Mouse (Mus musculus): ENCODE measurements at regions not wholly inside any gene's neighbourhood (a gene's known extent, or its start where the extent isn't known, plus 50 kb on each side); places are given as distances from the start of the nearest gene placed in this dataset.
"Not testable (repeated sequence)": the region's sequence is repeated elsewhere in the genome, so short reads cannot be mapped to it uniquely, and the experiment has no call there.

- DNase-seq (ENCODE audit: low spot score in 2 of 2), result not testable (repeated sequence)
These were observed 534.7 kb upstream of the Olfr1507 start for GRCm38 (mm10) chr14:53030227-53030626.

GRCm38 (mm10) chr14:53026958-53027357, 531.4 kb upstream of the Olfr1507 start:
- not testable (repeated sequence) for DNase-seq (ENCODE audit: low spot score in 2 of 2)

GRCm38 (mm10) chr14:53020152-53020551, 524.6 kb upstream of the Olfr1507 start:
- DNase-seq (ENCODE audit: low spot score in 2 of 2), result not testable (repeated sequence)

GRCm38 (mm10) chr14:53007741-53008140, 512.2 kb upstream of the Olfr1507 start:
- not testable (repeated sequence) for DNase-seq (ENCODE audit: low spot score in 2 of 2)

GRCm38 (mm10) chr14:53007323-53007722, 511.8 kb upstream of the Olfr1507 start:
- not testable (repeated sequence) for DNase-seq (ENCODE audit: low spot score in 2 of 2)

- not testable (repeated sequence) for DNase-seq (ENCODE audit: low spot score in 2 of 2)
These were observed 505.7 kb upstream of the Olfr1507 start for GRCm38 (mm10) chr14:53001289-53001688.

- not testable (repeated sequence) for DNase-seq (ENCODE audit: low spot score in 2 of 2)
These were observed 496.7 kb upstream of the Olfr1507 start for GRCm38 (mm10) chr14:52992106-52992760.

- not testable (repeated sequence) for DNase-seq (ENCODE audit: low spot score in 2 of 2)
These were observed 495.7 kb upstream of the Olfr1507 start for GRCm38 (mm10) chr14:52991328-52991665.

- DNase-seq (ENCODE audit: low spot score in 2 of 2), result not testable (repeated sequence)
These were observed 495.2 kb upstream of the Olfr1507 start for GRCm38 (mm10) chr14:52990569-52991327.

GRCm38 (mm10) chr14:52989940-52990339, 494.4 kb upstream of the Olfr1507 start:
- not testable (repeated sequence) for DNase-seq (ENCODE audit: low spot score in 2 of 2)

GRCm38 (mm10) chr14:52988563-52988962, 493.0 kb upstream of the Olfr1507 start:
- not testable (repeated sequence) for DNase-seq (ENCODE audit: low spot score in 2 of 2)

GRCm38 (mm10) chr14:52972207-52973003, 476.9 kb upstream of the Olfr1507 start:
- not testable (repeated sequence) for DNase-seq (ENCODE audit: low spot score in 2 of 2)

GRCm38 (mm10) chr14:52962110-52962509, 466.6 kb upstream of the Olfr1507 start:
- DNase-seq (ENCODE audit: low spot score in 2 of 2), result not testable (repeated sequence)

GRCm38 (mm10) chr14:52956515-52956914, 461.0 kb upstream of the Olfr1507 start:
- not testable (repeated sequence) for DNase-seq (ENCODE audit: low spot score in 2 of 2)

- not testable (repeated sequence) for DNase-seq (ENCODE audit: low spot score in 2 of 2)
These were observed 449.4 kb upstream of the Olfr1507 start for GRCm38 (mm10) chr14:52944925-52945324.

GRCm38 (mm10) chr14:52942438-52942837, 446.9 kb upstream of the Olfr1507 start:
- DNase-seq (ENCODE audit: low spot score in 2 of 2), result not testable (repeated sequence)

- not testable (repeated sequence) for DNase-seq (ENCODE audit: low spot score in 2 of 2)
These were observed 446.2 kb upstream of the Olfr1507 start for GRCm38 (mm10) chr14:52941747-52942146.

- not testable (repeated sequence) for DNase-seq (ENCODE audit: low spot score in 2 of 2)
These were observed 424.6 kb upstream of the Olfr1507 start for GRCm38 (mm10) chr14:52920138-52920537.

GRCm38 (mm10) chr14:52913814-52914213, 418.3 kb upstream of the Olfr1507 start:
- DNase-seq (ENCODE audit: low spot score in 2 of 2), result not testable (repeated sequence)

- not testable (repeated sequence) for DNase-seq (ENCODE audit: low spot score in 2 of 2)
These were observed 404.1 kb upstream of the Olfr1507 start for GRCm38 (mm10) chr14:52899629-52900028.

- not testable (repeated sequence) for DNase-seq (ENCODE audit: low spot score in 2 of 2)
These were observed 402.8 kb upstream of the Olfr1507 start for GRCm38 (mm10) chr14:52898310-52898709.

GRCm38 (mm10) chr14:52879978-52880377, 384.4 kb upstream of the Olfr1507 start:
- not testable (repeated sequence) for DNase-seq (ENCODE audit: low spot score in 2 of 2)

All from frontal cortex, postnatal 36 days (tissue).